Mouse (Mus musculus) WW6 (cell line): ENCODE results near the gene Gm11549.

Experiments
- DNase-seq: peaks from one replicate; pipeline ENCODE4 v3.0.0-alpha.2; 2013; ENCODE audit warnings: low read depth, low spot score

Gm11549 gene

GRCm38 (mm10) chr3:36516196-36516595, 5.4 kb downstream of the Gm11549 start:
- no peak for DNase-seq

GRCm38 (mm10) chr3:36511491-36511890, 10.1 kb downstream of the Gm11549 start:
- DNase-seq, result no peak

- DNase-seq, result no peak
Measured at GRCm38 (mm10) chr3:36505809-36506735, 15.5 kb downstream of the Gm11549 start.

GRCm38 (mm10) chr3:36505306-36505705, 16.3 kb downstream of the Gm11549 start:
- no peak for DNase-seq

GRCm38 (mm10) chr3:36501546-36501945, 20.1 kb downstream of the Gm11549 start:
- no peak for DNase-seq

- no peak for DNase-seq
Measured at GRCm38 (mm10) chr3:36500976-36501375, 20.6 kb downstream of the Gm11549 start.

GRCm38 (mm10) chr3:36499418-36499817, 22.2 kb downstream of the Gm11549 start:
- DNase-seq, result no peak

- DNase-seq, result no peak
Measured at GRCm38 (mm10) chr3:36498224-36498623, 23.4 kb downstream of the Gm11549 start.

GRCm38 (mm10) chr3:36496746-36497145, 24.9 kb downstream of the Gm11549 start:
- DNase-seq, result peak; percentile 45

GRCm38 (mm10) chr3:36496273-36496672, 25.3 kb downstream of the Gm11549 start:
- no peak for DNase-seq

GRCm38 (mm10) chr3:36495436-36495835, 26.2 kb downstream of the Gm11549 start:
- peak; percentile 62 for DNase-seq

- DNase-seq, result no peak
Measured at GRCm38 (mm10) chr3:36494613-36495012, 27.0 kb downstream of the Gm11549 start.

- no peak for DNase-seq
Measured at GRCm38 (mm10) chr3:36493641-36494283, 27.9 kb downstream of the Gm11549 start.

GRCm38 (mm10) chr3:36492716-36493391, 28.8 kb downstream of the Gm11549 start:
- no peak for DNase-seq

- DNase-seq, result no peak
Measured at GRCm38 (mm10) chr3:36491535-36491934, 30.1 kb downstream of the Gm11549 start.

- DNase-seq, result no peak
Measured at GRCm38 (mm10) chr3:36489590-36489910, 32.1 kb downstream of the Gm11549 start.

GRCm38 (mm10) chr3:36488899-36489589, 32.6 kb downstream of the Gm11549 start:
- DNase-seq, result no peak

- DNase-seq, result no peak
Measured at GRCm38 (mm10) chr3:36488367-36488766, 33.2 kb downstream of the Gm11549 start.

- DNase-seq, result no peak
Measured at GRCm38 (mm10) chr3:36486881-36487280, 34.7 kb downstream of the Gm11549 start.

GRCm38 (mm10) chr3:36486176-36486575, 35.4 kb downstream of the Gm11549 start:
- no peak for DNase-seq

GRCm38 (mm10) chr3:36484292-36484691, 37.3 kb downstream of the Gm11549 start:
- no peak for DNase-seq

GRCm38 (mm10) chr3:36482940-36483339, 38.7 kb downstream of the Gm11549 start:
- DNase-seq, result no peak
